Mouse (Mus musculus) natural killer cell, adult 2 months (primary cell): ENCODE data around the gene Gm10282.
A peak's percentile ranks its signal among the peaks of the same experiment; 100 is the strongest.

ENCODE experiments used
- DNase-seq, 2 experiments: peaks; one replicate each; pipeline ENCODE4 v3.0.0; 2022; ENCODE audit warnings: low spot score in 2 of 2

The Gm10282 gene

DNA sequence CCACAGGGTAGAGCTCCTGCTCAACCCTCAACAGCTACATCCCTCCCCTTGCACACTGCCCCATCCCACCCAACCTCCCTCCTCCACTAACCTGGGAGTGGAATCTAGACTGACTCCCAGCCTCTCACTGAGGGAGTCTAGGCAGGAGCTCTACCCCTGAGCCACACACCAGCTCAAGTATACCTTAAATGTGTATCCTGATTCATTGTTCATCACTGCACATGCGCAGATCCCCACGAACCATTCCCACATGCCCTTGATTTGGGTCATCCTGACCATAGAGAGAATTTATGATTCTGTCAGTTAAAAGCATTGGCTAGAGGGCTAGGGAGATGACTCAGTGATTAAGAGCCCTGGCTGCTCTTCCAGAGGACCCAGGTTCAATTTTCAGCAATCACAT is 42.3 kb downstream of the Gm10282 start:
- DNase-seq = no peak

GRCm38 (mm10) chr8:72261872-72262271 is 43.2 kb downstream of the Gm10282 start:
- no peak for DNase-seq

- DNase-seq = no peak
Measured at GRCm38 (mm10) chr8:72261431-72261830, 43.6 kb downstream of the Gm10282 start.

DNA sequence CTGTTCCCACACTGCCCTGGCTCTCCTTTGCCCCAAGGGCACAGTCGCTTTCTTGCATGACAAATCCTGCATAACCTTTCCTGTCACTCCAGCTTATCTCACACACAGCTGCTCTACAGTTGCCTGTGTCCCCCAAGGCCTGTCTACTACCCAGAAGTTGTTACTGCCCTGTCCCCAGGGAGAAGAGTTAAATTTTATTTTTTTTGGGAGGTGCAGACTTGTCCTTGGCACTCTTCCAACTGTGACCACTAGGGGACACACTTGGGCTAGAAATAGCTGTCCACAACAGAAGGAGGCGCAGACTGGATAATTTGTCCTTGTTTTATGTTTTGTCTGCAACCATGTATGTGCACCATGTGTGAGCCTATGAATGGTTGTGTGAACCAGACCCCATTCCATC is 44.0 kb downstream of the Gm10282 start:
- peak; percentile 68 to 84 for DNase-seq

GRCm38 (mm10) chr8:72260585-72260984 is 44.5 kb downstream of the Gm10282 start:
- no peak for DNase-seq

DNA sequence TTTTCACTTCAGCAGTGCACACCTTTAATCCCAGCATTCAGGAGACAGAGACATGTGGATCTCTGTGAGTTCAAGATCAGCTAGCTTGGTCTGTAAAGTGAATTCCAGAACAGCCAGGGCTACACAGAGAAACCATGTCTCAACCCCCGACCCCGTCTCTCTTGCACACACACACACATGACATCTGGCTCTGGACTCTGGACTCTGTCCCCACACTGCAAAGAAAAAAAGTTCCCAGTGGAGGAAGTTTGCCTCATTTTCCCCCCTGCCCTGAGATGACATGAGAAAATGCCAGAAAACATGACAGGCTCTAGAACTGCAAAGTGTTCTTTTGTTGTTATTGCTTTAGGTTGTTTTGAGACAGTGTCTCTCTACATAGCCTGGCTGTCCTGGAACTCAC is 45.2 kb downstream of the Gm10282 start:
- no peak for DNase-seq

DNA sequence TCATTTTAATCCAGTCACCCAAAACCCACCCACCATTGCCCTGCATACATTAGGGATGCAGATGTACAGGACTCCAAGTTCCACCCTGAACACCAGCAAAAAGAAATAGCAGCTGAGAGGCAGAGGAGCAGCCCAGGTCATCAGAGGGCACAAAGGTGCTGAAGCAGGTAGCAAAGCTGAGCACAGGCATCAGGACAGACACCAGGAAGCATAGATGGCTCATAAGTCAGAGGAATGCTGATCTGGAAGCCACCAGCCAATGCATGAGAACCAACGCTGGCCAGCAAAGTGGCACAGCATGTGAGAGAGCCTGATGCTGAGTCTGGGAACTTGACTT is 47.2 kb downstream of the Gm10282 start:
- DNase-seq = no peak

- peak in 1 of 2 experiments; percentile 51 for DNase-seq
Measured at GRCm38 (mm10) chr8:72257171-72257901, 47.7 kb downstream of the Gm10282 start.
